Mouse (Mus musculus) CH12.LX (cell line): ENCODE measurements around the gene Tlr9.

Experiments
- CHD1 ChIP-seq: IDR thresholded peaks from 2 replicates; pipeline ENCODE4 v1.6.1; 2012; ENCODE audit warnings: low read depth, low read length, improper control_type of control experiment, inconsistent platforms
- CHD2 ChIP-seq: IDR thresholded peaks from 2 replicates; pipeline ENCODE4 v1.6.1; 2011; ENCODE audit warnings: low read length, improper control_type of control experiment
- CTCF ChIP-seq, 2 experiments: IDR thresholded peaks in 1 of 2; conservative IDR thresholded peaks in 1 of 2; 2 replicates each; pipeline ENCODE4 v1.5.1; 2011 to 2012; ENCODE audit warnings: low read depth in 2 of 2, low read length in 2 of 2, improper control_type of control experiment in 1 of 2, inconsistent platforms in 1 of 2, mild to moderate bottlenecking in 1 of 2, moderate library complexity in 1 of 2
- GABPA ChIP-seq: IDR thresholded peaks from 2 replicates; pipeline ENCODE4 v1.6.1; 2012; ENCODE audit warnings: low read depth, low read length, improper control_type of control experiment, inconsistent platforms; ENCODE audit not compliant: insufficient replicate concordance
- MYC ChIP-seq: IDR thresholded peaks from 2 replicates; pipeline ENCODE4 v1.6.1; 2011; ENCODE audit warnings: low read depth, mild to moderate bottlenecking, improper control_type of control experiment, low read length
- POLR2A ChIP-seq: IDR thresholded peaks from 2 replicates; pipeline ENCODE4 v1.6.1; 2011; ENCODE audit warnings: low read depth, mild to moderate bottlenecking, improper control_type of control experiment, low read length
- POLR2AphosphoS2 ChIP-seq: IDR thresholded peaks from 2 replicates; pipeline ENCODE4 v1.6.1; 2011; ENCODE audit warnings: low read depth, low read length, improper control_type of control experiment
- TBP ChIP-seq: conservative IDR thresholded peaks from 2 replicates; pipeline ENCODE4 v1.6.1; 2011; ENCODE audit warnings: low read depth, low read length, improper control_type of control experiment
- ZMIZ1 ChIP-seq: IDR thresholded peaks from 2 replicates; pipeline ENCODE4 v1.6.1; 2012; ENCODE audit warnings: low read depth, mild to moderate bottlenecking, inconsistent platforms, low read length, improper control_type of control experiment

- TF ChIP-seq POLR2A (no peak), CTCF (conservative IDR thresholded peaks at IDR 0.05 in 1 of 2, IDR thresholded peaks at IDR 0.05 in 1 of 2; ENCODE audit: low read depth in 2 of 2, low read length in 2 of 2) (no peak), ZMIZ1 (no peak), GABPA (no peak), CHD2 (no peak), CHD1 (no peak), TBP (no peak), MYC (no peak), POLR2AphosphoS2 (no peak)
These were observed 49.9 kb downstream of the Tlr9 start for GRCm38 (mm10) chr9:106272288-106272687.
